Mouse (Mus musculus) midbrain, postnatal 0 days (tissue): ENCODE data around the gene Pxdc1. TPM values are rescaled to one million over a fixed set of nuclear protein-coding genes. Genes with fewer than 3 reads are reported as not detected.

ENCODE experiments used
- ATAC-seq: fragments of 200-750 bp; cut with Nextera tagmentation; 2 replicates; pipeline ENCODE4 v1.8.0; 2017; ENCODE audit warnings: moderate number of reproducible peaks, mild to moderate bottlenecking, moderate TSS enrichment, moderate library complexity; ENCODE audit not compliant: low FRiP score
- DNase-seq: peaks from one replicate; pipeline ENCODE4 v3.0.0-alpha.2; 2015; ENCODE audit warnings: low spot score
- H3K27ac ChIP-seq: fragments of 300-500 bp; sonication (generic); 2 replicates; pipeline ENCODE4 v1.5.1; 2014; ENCODE audit warnings: low read depth, mild to moderate bottlenecking, low read length, mixed read lengths
- H3K27me3 ChIP-seq: fragments of 300-500 bp; sonication (generic); 2 replicates; pipeline ENCODE4 v1.6.1; 2014; ENCODE audit warnings: low read length, control low read depth, mixed read lengths; ENCODE audit not compliant: insufficient read depth
- H3K36me3 ChIP-seq: fragments of 300-500 bp; sonication (generic); 2 replicates; pipeline ENCODE4 v1.6.1; 2014; ENCODE audit warnings: low read length, control low read depth, mixed read lengths; ENCODE audit not compliant: insufficient read depth
- H3K4me1 ChIP-seq: fragments of 300-500 bp; sonication (generic); 2 replicates; pipeline ENCODE4 v1.6.1; 2014; ENCODE audit warnings: mild to moderate bottlenecking, control low read depth, antibody characterized with exemption, low read length, mixed read lengths; ENCODE audit not compliant: insufficient read depth
- H3K4me2 ChIP-seq: fragments of 300-500 bp; sonication (generic); 2 replicates; pipeline ENCODE4 v1.6.1; 2014; ENCODE audit warnings: low read depth, mild to moderate bottlenecking, low read length, mixed read lengths; ENCODE audit not compliant: poor library complexity, severe bottlenecking
- H3K4me3 ChIP-seq: fragments of 300-500 bp; sonication (generic); 2 replicates; pipeline ENCODE4 v1.5.1; 2014; ENCODE audit warnings: low read depth, mild to moderate bottlenecking, low read length, moderate library complexity
- H3K9ac ChIP-seq: fragments of 300-500 bp; sonication (generic); replicated peaks from 2 replicates; pipeline ENCODE4 v1.6.1; 2014; ENCODE audit warnings: mild to moderate bottlenecking, low read length, moderate library complexity, mixed read lengths; ENCODE audit not compliant: poor library complexity, severe bottlenecking
- H3K9me3 ChIP-seq: fragments of 300-500 bp; sonication (generic); 2 replicates; pipeline ENCODE4 v1.6.1; 2016; ENCODE audit warnings: low read length, control low read depth
- CTCF ChIP-seq: IDR thresholded peaks from 2 replicates; pipeline ENCODE4 v1.5.1; 2016; ENCODE audit warnings: antibody characterized with exemption, mild to moderate bottlenecking
- whole genome bisulfite sequencing: fragments of 180-500 bp; shearing (Covaris S2); extraction: QIAGEN DNeasy Blood & Tissue Kit; methylation state at CpG from one replicate; pipeline ENCODE4 v1.1.7; 2014; 5-methylcytosine and 5-hydroxymethylcytosine counted together
- polyA plus RNA-seq: library from polyadenylated mRNA; unstranded; fragments of >200 nt; fragmentation: Nextera tagmentation; extraction: Ambion mirVana; gene quantifications from 2 replicates; pipeline ENCODE4 v1.2.1, GENCODE M21; 2015
- total RNA-seq: library from RNA; depleted of rRNA; stranded (reverse); fragments of >200 nt; gene quantifications from 2 replicates; pipeline ENCODE4 v1.2.3, GENCODE M21; 2014

The Pxdc1 gene
- total and polyA plus RNA-seq, 2 experiments from 2014 or later = 7.8 to 12.7 TPM

- DNase-seq (peak; percentile 5), ATAC-seq (no peak)
- Histone ChIP-seq H3K36me3 (no peaks in the 10 kb centered on the region), H3K27me3 (no peaks in the 10 kb centered on the region), H3K9ac (no peak overlapping the region), H3K4me2 (no peak overlapping the region), H3K9me3 (no peaks in the 10 kb centered on the region), H3K4me3 (no peak overlapping the region), H3K4me1 (no peaks in the 10 kb centered on the region), H3K27ac (no peak overlapping the region)
- 56% methylated on average over 2 of the region's 2 CpGs for WGBS
- TF ChIP-seq CTCF = no peak
Observed at GRCm38 (mm10) chr13:34612402-34612801, 40.9 kb downstream of the Pxdc1 start.

GRCm38 (mm10) chr13:34609711-34610110 is 43.6 kb downstream of the Pxdc1 start:
- Histone ChIP-seq H3K4me1 (0 out of 2 replicates have a peak, but pooled peaks cover 3% of the 10 kb centered on the region), H3K4me3 (no peak overlapping the region), H3K9ac (no peak overlapping the region), H3K9me3 (no peaks in the 10 kb centered on the region), H3K27ac (no peak overlapping the region), H3K36me3 (no peaks in the 10 kb centered on the region), H3K27me3 (no peaks in the 10 kb centered on the region), H3K4me2 (no peak overlapping the region)
- no peak for DNase-seq
- TF ChIP-seq CTCF = no peak
- 28% methylated on average over 1 of the region's 1 CpGs for WGBS
- no peak for ATAC-seq

- no peak for TF ChIP-seq CTCF
- H3K36me3 ChIP-seq = no peaks in the 10 kb centered on the region
- H3K4me2 ChIP-seq = no peak overlapping the region
- ATAC-seq (no peak), DNase-seq (no peak)
- no peak overlapping the region for H3K27ac ChIP-seq
- H3K27me3 ChIP-seq = no peaks in the 10 kb centered on the region
- no peak overlapping the region for H3K9ac ChIP-seq
- 0 out of 2 replicates have a peak, but pooled peaks cover 3% of the 10 kb centered on the region for H3K4me1 ChIP-seq
- H3K9me3 ChIP-seq = no peaks in the 10 kb centered on the region
- no peak overlapping the region for H3K4me3 ChIP-seq
- 25% methylated on average over 2 of the region's 2 CpGs for WGBS
Observed at GRCm38 (mm10) chr13:34607079-34607478, 46.2 kb downstream of the Pxdc1 start.

GRCm38 (mm10) chr13:34605884-34606283 is 47.4 kb downstream of the Pxdc1 start:
- Histone ChIP-seq H3K9ac (no peak overlapping the region; the same call in 1 of the 2 replicates), H3K9me3 (no peaks in the 10 kb centered on the region), H3K27me3 (no peaks in the 10 kb centered on the region), H3K4me2 (no peak overlapping the region), H3K4me1 (0 out of 2 replicates have a peak, but pooled peaks cover 3% of the 10 kb centered on the region), H3K27ac (no peak overlapping the region), H3K36me3 (no peaks in the 10 kb centered on the region), H3K4me3 (no peak overlapping the region)
- TF ChIP-seq CTCF = no peak
- peak; percentile 55; the same call in 1 of the 2 replicates for ATAC-seq
- no peak for DNase-seq
- WGBS = 55% methylated on average over 3 of the region's 3 CpGs

- no peak overlapping the region for H3K9ac ChIP-seq
- peak; percentile 66 for DNase-seq
- H3K27ac ChIP-seq = no peak overlapping the region
- no peak overlapping the region for H3K4me3 ChIP-seq
- H3K27me3 ChIP-seq = no peaks in the 10 kb centered on the region
- no peaks in the 10 kb centered on the region for H3K9me3 ChIP-seq
- TF ChIP-seq CTCF = peak; percentile 74
- H3K4me1 ChIP-seq = 0 out of 2 replicates have a peak, but pooled peaks cover 3% of the 10 kb centered on the region
- H3K4me2 ChIP-seq = no peak overlapping the region
- WGBS = 40% methylated on average over 5 of the region's 5 CpGs
- ATAC-seq = peak; percentile 41; the same call in 1 of the 2 replicates
- H3K36me3 ChIP-seq = no peaks in the 10 kb centered on the region
Observed at GRCm38 (mm10) chr13:34605206-34605605, 48.1 kb downstream of the Pxdc1 start.

- 0 out of 2 replicates have a peak, but pooled peaks cover 3% of the 10 kb centered on the region for H3K4me1 ChIP-seq
- H3K9ac ChIP-seq = no peak overlapping the region
- H3K9me3 ChIP-seq = no peaks in the 10 kb centered on the region
- no peak for ATAC-seq
- no peak overlapping the region for H3K4me3 ChIP-seq
- no peak overlapping the region for H3K4me2 ChIP-seq
- no peaks in the 10 kb centered on the region for H3K27me3 ChIP-seq
- H3K27ac ChIP-seq = no peak overlapping the region
- no peaks in the 10 kb centered on the region for H3K36me3 ChIP-seq
- no peak for TF ChIP-seq CTCF
- DNase-seq = no peak
- WGBS = 94% methylated on average over 1 of the region's 1 CpGs
Observed at GRCm38 (mm10) chr13:34604406-34604805, 48.9 kb downstream of the Pxdc1 start.
